Mouse (Mus musculus): ENCODE results near the gene Hsd3b7.

DNA sequence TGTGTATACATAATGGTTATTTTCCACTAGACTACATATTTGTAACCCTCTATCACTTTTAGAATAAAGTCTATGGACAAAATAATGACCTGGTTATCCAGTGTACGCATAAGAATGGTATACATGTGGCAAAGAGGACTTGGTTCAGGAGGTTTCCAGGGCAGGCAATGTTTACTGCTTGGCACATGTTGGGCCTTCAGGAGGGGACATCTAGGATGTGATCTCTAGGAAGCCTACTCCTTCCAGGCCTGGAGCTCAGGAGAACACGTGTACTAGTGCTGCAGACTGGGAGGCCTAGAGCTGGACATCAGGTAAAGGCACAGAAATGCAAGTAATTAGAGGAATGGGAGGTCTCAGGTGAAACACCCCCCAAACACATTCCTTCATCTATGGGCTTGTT, 35.1 kb downstream of the Hsd3b7 start:
- TF ChIP-seq CTCF (IDR thresholded peaks at IDR 0.05; ENCODE audit: low read depth, low read length): no peak
- no peak for TF ChIP-seq POLR2A (IDR thresholded peaks at IDR 0.05; ENCODE audit: borderline replicate concordance, low read depth, low read length)

All from bone marrow macrophage, adult 2 months (primary cell).